Mouse (Mus musculus) myocyte (in vitro differentiated cells): ENCODE data around the gene Lrrn4. TPM values are rescaled to one million over a fixed set of nuclear protein-coding genes. Genes with fewer than 3 reads are reported as not detected.

ENCODE experiments used
- H3K27me3 ChIP-seq: one replicate; pipeline ENCODE4 v1.6.1; 2011; ENCODE audit not compliant: control insufficient read depth, insufficient read depth, insufficient read length
- H3K36me3 ChIP-seq: one replicate; pipeline ENCODE4 v1.6.1; 2011; ENCODE audit not compliant: control insufficient read depth, insufficient read depth
- H3K4me2 ChIP-seq: one replicate; pipeline ENCODE4 v1.6.1; 2011; ENCODE audit warnings: low read depth, control low read depth
- H3K4me3 ChIP-seq: one replicate; pipeline ENCODE4 v1.5.1; 2011; ENCODE audit warnings: mild to moderate bottlenecking, control low read depth, moderate library complexity
- H3K79me2 ChIP-seq: one replicate; pipeline ENCODE4 v1.6.1; 2011; ENCODE audit not compliant: control insufficient read depth, insufficient read depth
- H3ac ChIP-seq: one replicate; pipeline ENCODE4 v1.6.1; 2011; ENCODE audit not compliant: control insufficient read depth, insufficient read length
- CEBPB ChIP-seq: IDR thresholded peaks from 2 replicates; pipeline ENCODE4 v1.6.1; 2011; ENCODE audit warnings: mild to moderate bottlenecking, moderate library complexity; ENCODE audit not compliant: poor library complexity, insufficient read depth, severe bottlenecking
- E2F4 ChIP-seq: IDR thresholded peaks from one replicate; pipeline ENCODE4 v1.6.1; 2011; ENCODE audit warnings: mild to moderate bottlenecking, control low read depth, moderate library complexity; ENCODE audit not compliant: insufficient read depth
- MAX ChIP-seq: IDR thresholded peaks from one replicate; pipeline ENCODE4 v1.6.1; 2011; ENCODE audit warnings: low read depth, mild to moderate bottlenecking, control low read depth
- MYOD1 ChIP-seq, 3 experiments: IDR thresholded peaks; one replicate each; pipeline ENCODE4 v1.6.1; 2011; ENCODE audit warnings: control low read depth in 2 of 3, low read depth in 2 of 3, mild to moderate bottlenecking in 2 of 3, moderate library complexity in 1 of 3; ENCODE audit not compliant: insufficient read length in 2 of 3, control insufficient read depth in 1 of 3
- MYOG ChIP-seq, 3 experiments: IDR thresholded peaks; one replicate each; pipeline ENCODE4 v1.6.1; 2011; ENCODE audit warnings: control low read depth in 2 of 3, low read depth in 2 of 3, mild to moderate bottlenecking in 2 of 3; ENCODE audit not compliant: insufficient read length in 2 of 3, control insufficient read depth in 1 of 3, insufficient read depth in 1 of 3
- POLR2A ChIP-seq: IDR thresholded peaks from one replicate; pipeline ENCODE4 v1.6.1; 2011; ENCODE audit warnings: low read depth, mild to moderate bottlenecking, control low read depth, moderate library complexity; ENCODE audit not compliant: insufficient read length
- POLR2AphosphoS2 ChIP-seq: IDR thresholded peaks from one replicate; pipeline ENCODE4 v1.6.1; 2011; ENCODE audit warnings: low read depth, control low read depth; ENCODE audit not compliant: insufficient read length
- REST ChIP-seq: IDR thresholded peaks from one replicate; pipeline ENCODE4 v1.6.1; 2011; ENCODE audit warnings: mild to moderate bottlenecking, control low read depth, moderate library complexity; ENCODE audit not compliant: insufficient read depth, insufficient read length
- SRF ChIP-seq: IDR thresholded peaks from one replicate; pipeline ENCODE4 v1.6.1; 2011; ENCODE audit warnings: low read depth; ENCODE audit not compliant: control insufficient read depth, insufficient read length
- TCF12 ChIP-seq: IDR thresholded peaks from one replicate; pipeline ENCODE4 v1.6.1; 2011; ENCODE audit warnings: mild to moderate bottlenecking, control low read depth; ENCODE audit not compliant: poor library complexity, insufficient read depth, severe bottlenecking
- TCF3 ChIP-seq: IDR thresholded peaks from one replicate; pipeline ENCODE4 v1.6.1; 2011; ENCODE audit warnings: low read depth, control low read depth; ENCODE audit not compliant: insufficient read length
- USF1 ChIP-seq: IDR thresholded peaks from one replicate; pipeline ENCODE4 v1.6.1; 2011; ENCODE audit warnings: low read depth, mild to moderate bottlenecking, control low read depth, moderate library complexity
- polyA plus RNA-seq: library from polyadenylated mRNA; unstranded; fragments of >200 nt; fragmentation: generic; extraction: Trizol; gene quantifications from one replicate; pipeline ENCODE4 v1.2.1, GENCODE M21; 2012; ENCODE audit warnings: missing spikeins

Lrrn4 gene
- polyA plus RNA-seq, 1 experiment, result not detected

DNA sequence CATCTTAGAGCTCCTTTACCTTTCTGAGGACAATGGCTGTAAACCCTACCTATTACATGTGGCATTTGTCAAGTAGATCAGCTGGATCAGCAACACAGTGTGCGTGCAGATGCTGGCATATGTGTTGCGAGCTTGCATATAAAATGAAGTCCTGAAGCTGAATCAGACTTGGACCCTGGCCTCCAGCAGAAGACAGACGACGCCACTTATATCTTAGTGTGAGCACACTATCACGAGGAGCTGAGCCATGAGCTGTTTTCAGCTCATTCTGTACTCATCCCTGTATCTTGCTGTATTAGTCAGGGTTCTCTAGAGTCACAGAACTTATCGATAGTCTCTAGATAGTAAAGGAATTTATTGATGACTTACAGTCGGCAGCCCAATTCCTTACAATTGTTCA, 4.6 kb upstream of the Lrrn4 start:
- TF ChIP-seq MAX, result no peak
- TF ChIP-seq SRF, result no peak
- no peak for TF ChIP-seq POLR2AphosphoS2
- TF ChIP-seq MYOG (IDR thresholded peaks at IDR 0.05; ENCODE audit: control insufficient read depth in 1 of 3, insufficient read depth in 1 of 3, insufficient read length in 2 of 3, low read depth in 2 of 3), result no peak
- H3K4me3 ChIP-seq, result no peak overlapping the region
- H3K27me3 ChIP-seq, result peaks cover 13% of the 10 kb centered on the region

DNA sequence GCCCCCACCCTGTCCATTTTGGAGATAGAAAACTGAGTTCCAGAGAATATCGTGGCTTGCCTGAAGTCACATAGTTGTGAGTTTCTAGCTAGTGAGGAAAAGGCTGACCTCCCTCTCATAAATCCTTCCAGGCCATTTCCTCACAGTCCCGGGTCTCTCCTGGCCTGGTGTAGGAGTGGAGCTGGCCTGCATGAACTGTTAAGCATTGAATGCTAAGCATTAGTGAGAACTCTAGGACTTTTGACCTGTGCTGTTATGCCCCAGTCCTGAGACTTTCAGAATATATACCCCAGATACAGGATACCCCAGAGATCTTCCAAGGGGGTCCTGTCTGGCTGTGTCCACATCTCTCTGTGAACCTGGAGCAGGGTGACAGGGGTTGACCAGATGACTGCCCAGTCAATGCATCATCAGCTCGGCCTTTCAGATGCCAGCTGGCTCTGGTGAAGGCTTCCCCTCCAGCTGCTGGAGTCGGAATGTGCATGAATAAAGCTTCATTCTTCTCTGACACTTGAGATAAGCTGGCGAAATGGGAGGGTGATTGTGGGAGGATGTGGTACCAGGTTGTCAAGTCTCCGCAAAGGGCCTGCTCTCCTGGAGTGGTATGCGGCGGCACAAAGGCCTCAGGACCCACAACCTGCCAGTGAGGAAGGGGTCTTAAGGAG, 3.7 kb upstream of the Lrrn4 start:
- Histone ChIP-seq H3K36me3 (no peaks in the 10 kb centered on the region), H3K27me3 (peaks cover 18% of the 10 kb centered on the region), H3ac (no peak overlapping the region), H3K79me2 (no peaks in the 10 kb centered on the region), H3K4me3 (no peak overlapping the region), H3K4me2 (no peak overlapping the region)
- TF ChIP-seq MAX (no peak), MYOD1 (IDR thresholded peaks at IDR 0.05; ENCODE audit: control insufficient read depth in 1 of 3, insufficient read length in 2 of 3, low read depth in 2 of 3) (peak in 1 of 3 experiments; percentile 10), MYOG (IDR thresholded peaks at IDR 0.05; ENCODE audit: control insufficient read depth in 1 of 3, insufficient read depth in 1 of 3, insufficient read length in 2 of 3, low read depth in 2 of 3) (peak in 1 of 3 experiments; percentile 64)

More for the DNA sequence above, 4.6 kb upstream of the Lrrn4 start:
- H3K4me2 ChIP-seq, result no peak overlapping the region
- no peaks in the 10 kb centered on the region for H3K79me2 ChIP-seq
- no peaks in the 10 kb centered on the region for H3K36me3 ChIP-seq
- no peak overlapping the region for H3ac ChIP-seq

DNA sequence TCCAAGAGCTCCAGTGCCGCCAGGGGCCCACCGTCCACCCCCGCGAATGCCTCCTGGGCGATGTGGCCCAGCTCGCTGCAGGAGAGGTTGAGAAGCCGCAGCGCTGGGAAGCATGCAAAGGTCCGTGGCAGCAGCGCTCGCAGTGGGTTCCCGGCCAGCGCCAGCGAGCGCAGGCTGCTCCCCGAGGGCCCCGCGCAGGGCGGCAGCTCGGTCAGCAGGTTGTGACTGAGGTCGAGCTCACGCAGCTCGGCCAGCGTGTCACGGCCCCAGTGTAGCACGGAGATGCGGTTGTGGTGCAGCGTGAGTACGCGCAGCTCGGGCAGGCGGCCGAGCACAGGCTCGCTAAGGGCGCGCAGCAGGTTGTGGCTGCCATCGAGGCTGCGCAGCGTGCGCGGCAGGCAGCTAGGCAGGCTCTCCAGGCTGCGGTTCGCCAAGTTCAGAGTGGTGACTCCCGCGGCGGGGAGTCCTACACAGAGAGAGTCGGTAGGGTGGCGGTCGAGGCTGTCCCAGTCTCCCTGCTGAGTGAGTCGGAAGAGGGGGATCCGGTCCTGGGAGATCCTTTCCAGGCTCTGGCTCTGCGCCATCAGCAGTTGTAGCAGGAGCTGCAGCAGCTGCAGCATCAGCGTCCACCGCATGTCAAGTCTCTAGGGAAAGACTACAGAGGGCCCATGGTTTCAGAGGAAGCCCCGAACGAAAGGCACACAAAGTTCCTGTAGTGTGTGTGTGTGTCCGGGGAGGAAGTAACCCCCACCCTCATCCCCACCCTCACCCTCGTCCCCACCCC, 1.2 kb downstream of the Lrrn4 start:
- no peaks in the 10 kb centered on the region for H3K79me2 ChIP-seq
- peak overlapping the region; percentile 58 for H3K4me2 ChIP-seq
- H3K36me3 ChIP-seq, result no peaks in the 10 kb centered on the region
- TF ChIP-seq TCF3, result no peak
- no peak for TF ChIP-seq TCF12
- TF ChIP-seq MYOD1 (IDR thresholded peaks at IDR 0.05; ENCODE audit: control insufficient read depth in 1 of 3, insufficient read length in 2 of 3, low read depth in 2 of 3), result peak in 2 of 3 experiments; percentile 35 to 53
- TF ChIP-seq SRF, result no peak
- TF ChIP-seq POLR2A, result no peak
- no peak for TF ChIP-seq REST
- no peak for TF ChIP-seq CEBPB
- no peak for TF ChIP-seq MAX
- peak in 2 of 3 experiments; percentile 12 to 34 for TF ChIP-seq MYOG (IDR thresholded peaks at IDR 0.05; ENCODE audit: control insufficient read depth in 1 of 3, insufficient read depth in 1 of 3, insufficient read length in 2 of 3, low read depth in 2 of 3)
- no peak for TF ChIP-seq USF1
- TF ChIP-seq POLR2AphosphoS2, result no peak
- no peak for TF ChIP-seq E2F4
- H3K4me3 ChIP-seq, result no peak overlapping the region
- H3ac ChIP-seq, result no peak overlapping the region
- H3K27me3 ChIP-seq, result peaks cover 39% of the 10 kb centered on the region

DNA sequence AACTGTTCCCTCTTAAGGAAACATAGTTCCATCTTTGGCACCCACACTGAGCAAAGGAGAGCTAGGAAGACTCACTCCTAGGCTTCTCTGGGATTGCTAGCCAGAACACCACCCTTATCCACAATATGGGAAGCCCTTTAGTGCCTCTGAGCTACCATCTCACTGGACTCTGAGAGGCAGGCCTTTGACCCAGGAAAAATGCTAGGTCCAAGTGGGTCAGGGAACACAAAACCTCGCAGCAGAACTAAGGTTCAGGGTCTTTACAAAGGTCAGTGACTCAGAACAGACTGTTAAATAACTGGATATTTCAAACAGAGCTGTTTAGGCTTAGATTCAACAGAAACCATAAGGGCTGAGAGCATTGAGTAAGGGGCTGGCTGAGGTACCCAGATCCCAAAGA, 3.7 kb downstream of the Lrrn4 start:
- peaks cover 39% of the 10 kb centered on the region for H3K27me3 ChIP-seq
- no peak for TF ChIP-seq MYOD1 (IDR thresholded peaks at IDR 0.05; ENCODE audit: control insufficient read depth in 1 of 3, insufficient read length in 2 of 3, low read depth in 2 of 3)
- no peak for TF ChIP-seq E2F4
- no peak for TF ChIP-seq TCF3
- TF ChIP-seq CEBPB, result no peak
- no peak for TF ChIP-seq MAX
- no peak for TF ChIP-seq POLR2A
- H3ac ChIP-seq, result no peak overlapping the region
- H3K4me3 ChIP-seq, result no peak overlapping the region
- H3K36me3 ChIP-seq, result no peaks in the 10 kb centered on the region
- H3K4me2 ChIP-seq, result no peak overlapping the region
- no peaks in the 10 kb centered on the region for H3K79me2 ChIP-seq

DNA sequence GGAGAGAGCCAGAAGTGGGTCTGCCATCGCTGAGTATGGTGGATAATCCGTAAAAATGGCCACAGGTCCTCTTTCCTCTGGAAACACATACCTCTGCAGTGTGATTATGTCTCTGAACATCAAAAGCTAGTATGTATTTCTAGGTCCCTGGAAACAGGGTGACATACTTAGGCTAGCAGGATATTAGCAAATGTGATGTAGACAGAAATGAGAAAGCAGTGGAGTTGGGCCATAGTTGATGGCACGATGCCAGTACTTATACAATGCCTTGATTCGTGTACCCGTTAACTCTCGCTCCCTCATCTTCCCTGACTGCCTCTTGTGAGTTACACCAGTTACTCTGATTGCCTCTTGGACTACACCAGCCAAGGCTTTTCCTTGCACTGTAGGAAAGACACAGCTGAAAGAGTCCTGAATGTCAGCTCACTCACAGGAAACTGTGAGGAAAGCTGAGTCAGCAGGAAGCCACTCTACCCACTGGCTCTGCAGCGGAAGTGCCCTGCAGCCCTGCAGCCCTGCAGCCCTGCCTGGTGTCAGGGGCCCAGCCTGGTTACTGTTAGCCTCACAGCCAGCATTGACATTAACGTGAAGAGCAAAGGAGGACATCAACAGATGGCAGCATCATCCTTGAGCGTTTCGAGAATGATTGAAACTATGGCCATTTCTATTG, 6.9 kb downstream of the Lrrn4 start:
- H3K4me3 ChIP-seq, result no peak overlapping the region
- no peaks in the 10 kb centered on the region for H3K36me3 ChIP-seq
- no peaks in the 10 kb centered on the region for H3K79me2 ChIP-seq
- no peak overlapping the region for H3ac ChIP-seq
- no peak overlapping the region for H3K4me2 ChIP-seq
- H3K27me3 ChIP-seq, result peaks cover 22% of the 10 kb centered on the region
- TF ChIP-seq TCF12 (no peak), MYOG (IDR thresholded peaks at IDR 0.05; ENCODE audit: control insufficient read depth in 1 of 3, insufficient read depth in 1 of 3, insufficient read length in 2 of 3, low read depth in 2 of 3) (no peak), SRF (no peak), USF1 (no peak), POLR2AphosphoS2 (no peak), MYOD1 (IDR thresholded peaks at IDR 0.05; ENCODE audit: control insufficient read depth in 1 of 3, insufficient read length in 2 of 3, low read depth in 2 of 3) (no peak), POLR2A (no peak), CEBPB (no peak), MAX (no peak), TCF3 (no peak), REST (no peak), E2F4 (no peak)
